ENCODE assay signal across 35 mouse cellular contexts in genomic region chr13:30911931-30912625, GRCm38 (mm10). TPM values are rescaled to one million over a fixed set of nuclear protein-coding genes. Genes with fewer than 3 reads are reported as not detected.
A peak's percentile ranks its signal among the peaks of the same experiment; 100 is the strongest.
DNase-seq lines count a peak whose midpoint lies in the region; ATAC-seq and TF ChIP-seq lines count a peak whose summit lies in the region.
"Had no signal": no experiment of that assay in that cellular context is flagged by ENCODE, and none has a peak within 500 bp of the region (broad histone marks: within the 10 kb centered on the region; RNA-seq: fewer than 3 reads in every experiment).

No protein-coding gene starts in this region.

- no peaks in the 10 kb centered on the region for H3K36me3 ChIP-seq in heart, adult 2 months (ENCODE audit: control insufficient read depth, insufficient read depth, low read length)
- peaks cover 3% of the 10 kb centered on the region; the same call in 1 of the 2 replicates for H3K36me3 ChIP-seq in forebrain, embryonic 10.5 days (replicated peaks)
- H3K36me3 ChIP-seq: forebrain, embryonic 15.5 days; intestine, embryonic 15.5 days; neural tube, embryonic 12.5 days; stomach, embryonic 15.5 days had no signal

- TF ChIP-seq POLR2A in heart, adult 2 months (IDR thresholded peaks at IDR 0.05; ENCODE audit: insufficient read depth, low read depth, low read length), result no peak

- no peaks in the 10 kb centered on the region for H3K9me3 ChIP-seq in forebrain, embryonic 10.5 days
- H3K9me3 ChIP-seq: forebrain, embryonic 15.5 days; heart, embryonic 12.5 days; intestine, embryonic 15.5 days; midbrain, embryonic 12.5 days; neural tube, embryonic 12.5 days; stomach, embryonic 15.5 days had no signal

- H3K27ac ChIP-seq in heart, adult 2 months, result no peak overlapping the region
- no peak overlapping the region for H3K27ac ChIP-seq in forebrain, embryonic 10.5 days
- H3K27ac ChIP-seq: forebrain, embryonic 15.5 days; hindbrain, embryonic 14.5 days; intestine, embryonic 15.5 days; liver, embryonic 14.5 days; midbrain, embryonic 12.5 days; neural tube, embryonic 12.5 days had no signal

- no peak overlapping the region for H3K4me3 ChIP-seq in heart, adult 2 months
- H3K4me3 ChIP-seq in forebrain, embryonic 10.5 days, result no peak overlapping the region
- H3K4me3 ChIP-seq: forebrain, embryonic 15.5 days; heart, embryonic 12.5 days; intestine, embryonic 15.5 days; midbrain, embryonic 12.5 days; myocyte; neural tube, embryonic 12.5 days; stomach, embryonic 15.5 days had no signal

- TF ChIP-seq CTCF in heart, adult 2 months (IDR thresholded peaks at IDR 0.05), result no peak

- DNase-seq in frontal cortex, adult 2 months (ENCODE audit: extremely low spot score in 1 of 2, low spot score in 1 of 2), result no peak
- peak; percentile 48 for DNase-seq in heart, adult 11 months
- no peak for DNase-seq in heart, adult 2 months
- DNase-seq in CD4-positive helper T cell, adult 2 months (ENCODE audit: low read depth, low spot score), result peak; percentile 26
- DNase-seq in skeletal muscle tissue, adult 2 months (ENCODE audit: low read depth, low spot score), result peak; percentile 87
- DNase-seq in forebrain, embryonic 10.5 days (ENCODE audit: extremely low spot score, low spot score), result no peak
- DNase-seq: adrenal gland, adult 8-10 months; cerebellum, adult 9-10 months; cerebellum, postnatal 36 days; heart, adult 18-20 months; heart, postnatal 4 days; kidney, adult 2 months; kidney, postnatal 10 days; layer of hippocampus, postnatal 36 days; liver; lung, adult 2 months; lung, postnatal 10 days; right cerebral cortex, postnatal 4 days had no signal

- WGBS in heart, adult 2 months, result 66% methylated on average over 5 of the region's 5 CpGs
- WGBS in forebrain, embryonic 10.5 days, result 79% methylated on average over 5 of the region's 5 CpGs

- H3K27me3 ChIP-seq in heart, adult 2 months (ENCODE audit: control insufficient read depth, insufficient read depth, low read length), result no peaks in the 10 kb centered on the region
- H3K27me3 ChIP-seq in forebrain, embryonic 10.5 days (ENCODE audit: poor library complexity, severe bottlenecking), result no peaks in the 10 kb centered on the region
- H3K27me3 ChIP-seq: CH12.LX; forebrain, embryonic 15.5 days; heart, embryonic 12.5 days; intestine, embryonic 15.5 days; midbrain, embryonic 12.5 days; neural tube, embryonic 12.5 days; stomach, embryonic 15.5 days had no signal

- no peaks in the 10 kb centered on the region for H3K4me1 ChIP-seq in heart, adult 2 months (ENCODE audit: control insufficient read depth, insufficient read depth, low read length)
- H3K4me1 ChIP-seq in forebrain, embryonic 10.5 days, result peaks cover 6% of the 10 kb centered on the region
- H3K4me1 ChIP-seq: midbrain, embryonic 12.5 days; neural tube, embryonic 12.5 days had no signal

- H3K9ac ChIP-seq in heart, adult 2 months (ENCODE audit: low read depth, low read length), result no peak overlapping the region
- H3K9ac ChIP-seq: forebrain, embryonic 15.5 days; heart, embryonic 12.5 days; hindbrain, embryonic 14.5 days; intestine, embryonic 15.5 days; liver, embryonic 14.5 days; midbrain, embryonic 12.5 days; neural tube, embryonic 12.5 days; stomach, embryonic 15.5 days had no signal

- ATAC-seq in frontal cortex, adult (ENCODE audit: low TSS enrichment), result peak; percentile 53; the same call in 1 of the 2 replicates
- no peak for ATAC-seq in megakaryocyte, adult 5-6 weeks (ENCODE audit: poor library complexity, severe bottlenecking)
- ATAC-seq: forebrain, embryonic 15.5 days; intestine, embryonic 15.5 days had no signal

- TF ChIP-seq EP300 in heart, adult 2 months (IDR thresholded peaks at IDR 0.05; ENCODE audit: insufficient read depth, low read depth, low read length), result no peak

- H3K79me2 ChIP-seq in heart, adult 2 months (replicated peaks; ENCODE audit: control insufficient read depth, insufficient read depth, low read length), result no peaks in the 10 kb centered on the region

- intact Hi-C loops in heart, adult 2 months (cut with DNase I), result no loop called here

RNA-seq across cellular contexts. Expression of gene Hus1b, which starts 35.5 kb away (rescaled TPM):
- polyA plus RNA-seq in frontal cortex, adult 2 months (2012; rRNA removed), result 0.22 and 0.25 TPM in 2 replicates
- total RNA-seq in heart, adult 2 months (2021), result under 1 TPM in 1 of 2 experiments, not detected in 1; 0.42 TPM
- polyA plus RNA-seq in heart, adult 2 months (2012; rRNA removed), result not detected in 2 replicates
- 0.65 and 0.98 TPM in 2 replicates for total RNA-seq in megakaryocyte, adult 5-6 weeks (2015)
- total RNA-seq in megakaryocyte, adult 5-6 weeks (2017), result 0.98 and 1.3 TPM in 2 replicates
- not detected in 2 replicates for polyA plus RNA-seq in forebrain, embryonic 10.5 days (2016; fragmentation: Nextera tagmentation; extraction: Ambion mirVana)
- polyA plus RNA-seq: activated CD4-positive, CD25-positive, alpha-beta regulatory T cell, adult 4 months; embryonic facial prominence, embryonic 11.5 days; forebrain, embryonic 15.5 days; heart, embryonic 12.5 days; heart, postnatal 0 days; hindbrain, embryonic 14.5 days; intestine, embryonic 15.5 days; kidney, adult 2 months; limb, embryonic 11.5 days; midbrain, postnatal 0 days; myocyte; neural tube, embryonic 12.5 days had no signal

Comparison
In these comparisons a context has a peak if more than half of its experiments do, and no peak if none do; other contexts are left out.
1. DNase-seq: peak in heart, adult 11 months (single experiment), CD4-positive helper T cell, adult 2 months (single experiment) and skeletal muscle tissue, adult 2 months (single experiment); none in frontal cortex, adult 2 months (0 of 2), heart, adult 2 months (0 of 2) and forebrain, embryonic 10.5 days (single experiment).